Mouse (Mus musculus) embryonic facial prominence, embryonic 15.5 days (tissue): ENCODE measurements at regions not wholly inside any gene's neighbourhood (a gene's known extent, or its start where the extent isn't known, plus 50 kb on each side); places are given as distances from the start of the nearest gene placed in this dataset.
A peak's percentile ranks its signal among the peaks of the same experiment; 100 is the strongest.

ENCODE experiments used
- ATAC-seq: fragments of 200-750 bp; cut with Nextera tagmentation; 2 replicates; pipeline ENCODE4 v1.8.0; 2017; ENCODE audit warnings: low read depth, moderate TSS enrichment; ENCODE audit not compliant: insufficient number of reproducible peaks, low FRiP score, low TSS enrichment
- H3K27ac ChIP-seq: fragments of 300-500 bp; sonication (generic); replicated peaks from 2 replicates; pipeline ENCODE4 v1.5.1; 2015; ENCODE audit warnings: mild to moderate bottlenecking, inconsistent platforms
- H3K27me3 ChIP-seq: fragments of 300-500 bp; sonication (generic); 2 replicates; pipeline ENCODE4 v1.6.1; 2015; ENCODE audit warnings: inconsistent platforms
- H3K36me3 ChIP-seq: fragments of 300-500 bp; sonication (generic); 2 replicates; pipeline ENCODE4 v1.6.1; 2015; ENCODE audit warnings: mild to moderate bottlenecking, inconsistent platforms
- H3K4me1 ChIP-seq: fragments of 300-500 bp; sonication (generic); 2 replicates; pipeline ENCODE4 v1.6.1; 2015; ENCODE audit warnings: inconsistent platforms
- H3K4me2 ChIP-seq: fragments of 300-500 bp; sonication (generic); replicated peaks from 2 replicates; pipeline ENCODE4 v1.6.1; 2015; ENCODE audit warnings: mild to moderate bottlenecking, inconsistent platforms
- H3K4me3 ChIP-seq: fragments of 300-500 bp; sonication (generic); replicated peaks from 2 replicates; pipeline ENCODE4 v1.5.1; 2015; ENCODE audit warnings: mild to moderate bottlenecking, inconsistent platforms
- H3K9ac ChIP-seq: fragments of 300-500 bp; sonication (generic); 2 replicates; pipeline ENCODE4 v1.6.1; 2015; ENCODE audit warnings: inconsistent platforms
- H3K9me3 ChIP-seq: fragments of 300-500 bp; sonication (generic); replicated peaks from 2 replicates; pipeline ENCODE4 v1.6.1; 2016; ENCODE audit warnings: inconsistent platforms
- WGBS: fragments of 180-500 bp; shearing (Covaris S2); methylation state at CpG from one replicate; pipeline ENCODE4 v1.1.7; 2015; 5-methylcytosine and 5-hydroxymethylcytosine counted together

DNA sequence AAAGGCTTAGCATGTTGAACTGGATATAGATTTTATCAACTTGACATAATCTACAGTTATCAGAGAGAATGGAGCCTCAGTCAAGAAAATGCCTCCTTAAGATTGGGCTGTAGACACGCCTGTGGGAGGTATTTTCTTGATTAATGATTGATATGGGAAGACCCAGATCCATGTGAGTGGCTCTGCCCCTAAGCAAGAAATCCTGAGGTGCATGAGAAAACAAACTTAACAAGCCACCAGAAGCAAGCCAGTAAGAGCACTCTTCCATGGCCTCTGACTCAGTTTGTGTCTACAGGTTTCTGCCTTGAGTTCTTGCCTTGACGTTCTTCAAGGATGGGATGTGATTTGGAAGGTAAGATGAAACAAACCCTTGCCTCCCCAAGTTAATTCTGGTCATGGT lies 91.2 kb downstream of the Zbtb18 start:
- H3K27ac ChIP-seq, result no peak overlapping the region
- H3K4me2 ChIP-seq, result no peak overlapping the region
- WGBS, result 70% methylated on average over 2 of the region's 2 CpGs
- no peak overlapping the region for H3K4me3 ChIP-seq
- ATAC-seq, result no peak
- no peak overlapping the region for H3K9ac ChIP-seq
- no peaks in the 10 kb centered on the region for H3K27me3 ChIP-seq
- no peaks in the 10 kb centered on the region for H3K4me1 ChIP-seq
- H3K36me3 ChIP-seq, result no peaks in the 10 kb centered on the region
- H3K9me3 ChIP-seq, result no peaks in the 10 kb centered on the region

DNA sequence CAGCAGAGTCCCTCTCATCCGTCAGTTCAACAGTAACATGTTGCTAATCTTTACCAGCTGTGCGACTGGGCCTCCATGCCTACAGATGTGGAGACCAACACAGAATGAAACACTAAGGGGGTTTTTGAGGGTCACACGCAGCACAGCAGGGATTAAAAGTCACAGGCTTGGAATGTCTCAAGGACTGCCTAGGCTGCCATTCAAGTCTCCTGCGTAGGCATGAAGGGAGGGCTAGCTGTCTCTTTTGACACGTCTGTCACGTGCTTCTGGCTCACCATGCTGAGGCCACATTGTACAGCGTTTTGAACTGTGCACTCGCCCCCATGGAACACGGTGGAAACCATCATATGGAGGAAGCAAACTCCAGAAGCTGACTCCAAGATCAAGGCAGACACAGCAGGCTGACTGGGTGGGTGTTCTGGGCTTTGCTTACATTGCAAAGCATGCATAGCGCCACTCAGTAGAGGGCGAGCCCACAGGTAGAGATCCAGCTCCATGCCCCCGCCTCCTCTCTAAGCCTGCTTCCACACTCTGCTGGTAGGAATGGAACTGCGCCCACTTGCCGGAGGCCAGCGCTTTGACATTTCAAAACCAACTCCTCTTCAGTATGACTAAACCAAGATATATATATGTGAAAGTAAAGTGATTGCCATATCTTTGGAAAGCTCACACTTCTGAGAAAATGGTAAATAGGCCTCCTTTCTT lies 103.0 kb downstream of the Zbtb18 start:
- WGBS, result 58% methylated on average over 15 of the region's 15 CpGs
- Histone ChIP-seq H3K9ac (no peak overlapping the region), H3K36me3 (no peaks in the 10 kb centered on the region), H3K27me3 (no peaks in the 10 kb centered on the region), H3K27ac (no peak overlapping the region), H3K4me3 (no peak overlapping the region), H3K4me1 (no peaks in the 10 kb centered on the region; the same call in 1 of the 2 replicates), H3K9me3 (no peaks in the 10 kb centered on the region), H3K4me2 (no peak overlapping the region)
- ATAC-seq, result peak; percentile 70; the same call in 1 of the 2 replicates

DNA sequence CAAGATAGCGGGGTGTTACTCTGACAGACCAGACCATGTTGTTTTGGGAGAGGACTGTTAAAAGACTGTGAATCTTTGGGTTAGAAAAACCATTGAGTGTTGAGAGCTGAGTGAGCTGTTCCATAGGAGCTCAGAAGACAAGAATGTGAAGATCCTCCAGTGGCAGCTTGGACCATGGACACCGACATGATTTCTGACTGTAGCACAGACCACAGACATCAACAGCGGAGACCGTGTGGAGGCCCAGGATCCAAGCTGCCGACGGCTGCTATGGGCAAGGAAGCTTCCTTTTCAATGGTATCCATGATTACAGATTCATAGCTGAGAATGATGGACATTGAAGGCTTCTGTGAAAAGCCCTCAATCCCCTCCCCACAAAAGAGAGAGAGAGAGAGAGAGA lies 105.6 kb downstream of the Zbtb18 start:
- Histone ChIP-seq H3K4me3 (no peak overlapping the region), H3K27ac (no peak overlapping the region), H3K9ac (no peak overlapping the region), H3K9me3 (no peaks in the 10 kb centered on the region), H3K27me3 (no peaks in the 10 kb centered on the region), H3K4me1 (no peaks in the 10 kb centered on the region; the same call in 1 of the 2 replicates), H3K4me2 (no peak overlapping the region), H3K36me3 (no peaks in the 10 kb centered on the region)
- WGBS, result 90% methylated on average over 6 of the region's 6 CpGs
- ATAC-seq, result no peak

DNA sequence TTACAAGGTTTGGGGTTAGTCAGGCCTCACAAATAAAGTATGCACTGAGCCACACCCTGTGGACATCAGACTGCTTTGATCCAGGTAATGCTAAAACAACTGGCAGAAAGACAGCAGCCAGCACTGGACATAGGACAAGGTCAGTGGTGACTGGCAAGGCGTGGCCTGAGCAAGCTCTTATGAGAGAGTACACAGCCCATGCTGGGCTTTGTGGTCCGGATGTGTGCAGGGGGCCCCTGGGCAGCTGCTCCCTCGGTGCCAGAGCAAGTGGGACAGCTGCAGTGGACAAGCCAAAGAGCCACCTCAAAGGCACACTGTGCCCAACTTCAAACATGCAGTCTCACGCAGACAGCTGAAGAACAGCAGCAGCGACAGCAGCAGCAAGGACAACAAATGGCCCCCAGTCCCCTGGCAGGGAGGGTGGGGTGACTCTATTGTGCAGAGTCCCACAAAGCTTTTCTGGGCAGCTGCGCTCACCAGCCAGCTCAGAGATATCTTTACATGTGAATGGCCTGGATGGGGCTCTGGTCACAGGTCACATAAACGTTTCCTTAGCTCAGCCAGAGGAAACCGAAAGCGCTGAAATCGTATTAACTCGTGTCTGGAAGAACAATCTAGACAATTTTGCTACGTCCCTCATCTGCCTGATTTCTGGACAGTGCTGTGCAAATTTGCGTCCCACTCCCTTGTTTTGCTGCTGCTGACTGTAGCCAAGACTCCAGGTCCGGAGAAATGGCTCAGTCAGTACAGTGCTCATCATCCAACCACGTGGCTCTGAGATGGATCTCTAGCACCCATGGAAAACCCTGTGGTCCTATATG lies 113.5 kb downstream of the Zbtb18 start:
- ATAC-seq, result peak; percentile 81
- H3K9ac ChIP-seq, result no peak overlapping the region
- H3K36me3 ChIP-seq, result no peaks in the 10 kb centered on the region
- 42% methylated on average over 15 of the region's 15 CpGs for WGBS
- no peaks in the 10 kb centered on the region for H3K27me3 ChIP-seq
- H3K4me2 ChIP-seq, result 0 out of 2 replicates have a peak overlapping the region, but pooled peaks have one; percentile 1
- H3K9me3 ChIP-seq, result no peaks in the 10 kb centered on the region
- 0 out of 2 replicates have a peak, but pooled peaks cover 4% of the 10 kb centered on the region for H3K4me1 ChIP-seq
- no peak overlapping the region for H3K4me3 ChIP-seq
- H3K27ac ChIP-seq, result no peak overlapping the region

DNA sequence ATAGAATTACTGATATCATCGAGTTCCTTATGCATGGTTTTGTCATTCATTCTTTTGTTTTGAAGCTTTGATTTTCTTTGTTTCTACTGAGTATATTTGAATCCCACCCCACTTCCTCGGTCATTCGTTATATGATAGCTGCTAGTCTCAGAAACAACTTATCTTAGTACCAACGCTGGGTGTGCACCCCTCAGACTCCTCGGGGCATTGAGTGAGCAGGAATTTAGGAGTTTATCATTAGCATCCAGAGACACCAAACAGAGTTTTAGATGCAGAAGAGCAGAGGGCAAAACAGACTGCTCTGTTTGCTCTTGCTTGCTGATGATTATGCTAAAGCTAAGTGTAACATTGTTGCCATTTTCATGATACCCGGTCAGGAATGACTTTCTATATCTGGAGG lies 115.3 kb downstream of the Zbtb18 start:
- no peak for ATAC-seq
- WGBS, result 68% methylated on average over 6 of the region's 6 CpGs
- Histone ChIP-seq H3K36me3 (no peaks in the 10 kb centered on the region), H3K27ac (no peak overlapping the region), H3K9me3 (no peaks in the 10 kb centered on the region), H3K4me2 (no peak overlapping the region), H3K9ac (no peak overlapping the region), H3K27me3 (no peaks in the 10 kb centered on the region), H3K4me3 (no peak overlapping the region), H3K4me1 (0 out of 2 replicates have a peak, but pooled peaks cover 4% of the 10 kb centered on the region)

DNA sequence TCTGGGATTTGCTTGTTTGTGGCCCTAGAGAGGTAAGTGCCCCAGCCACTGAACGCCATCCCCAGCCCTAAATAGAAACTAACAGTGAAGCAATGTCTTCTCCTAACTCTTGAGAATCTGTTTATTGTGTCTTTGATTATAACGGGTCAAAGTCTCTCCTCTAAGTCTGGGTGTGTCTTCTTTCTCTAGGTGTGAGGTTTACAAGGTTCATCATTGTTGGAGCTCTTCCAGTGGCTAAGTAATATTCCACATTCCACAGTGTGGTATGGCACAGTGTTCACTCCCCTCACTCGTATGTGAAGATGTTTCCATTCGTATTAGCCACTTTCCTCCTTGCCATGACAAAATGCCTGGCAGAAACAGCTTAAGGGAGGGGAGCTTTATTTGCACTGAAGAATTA lies 115.7 kb downstream of the Zbtb18 start:
- no peak for ATAC-seq
- 61% methylated on average over 4 of the region's 4 CpGs for WGBS

DNA sequence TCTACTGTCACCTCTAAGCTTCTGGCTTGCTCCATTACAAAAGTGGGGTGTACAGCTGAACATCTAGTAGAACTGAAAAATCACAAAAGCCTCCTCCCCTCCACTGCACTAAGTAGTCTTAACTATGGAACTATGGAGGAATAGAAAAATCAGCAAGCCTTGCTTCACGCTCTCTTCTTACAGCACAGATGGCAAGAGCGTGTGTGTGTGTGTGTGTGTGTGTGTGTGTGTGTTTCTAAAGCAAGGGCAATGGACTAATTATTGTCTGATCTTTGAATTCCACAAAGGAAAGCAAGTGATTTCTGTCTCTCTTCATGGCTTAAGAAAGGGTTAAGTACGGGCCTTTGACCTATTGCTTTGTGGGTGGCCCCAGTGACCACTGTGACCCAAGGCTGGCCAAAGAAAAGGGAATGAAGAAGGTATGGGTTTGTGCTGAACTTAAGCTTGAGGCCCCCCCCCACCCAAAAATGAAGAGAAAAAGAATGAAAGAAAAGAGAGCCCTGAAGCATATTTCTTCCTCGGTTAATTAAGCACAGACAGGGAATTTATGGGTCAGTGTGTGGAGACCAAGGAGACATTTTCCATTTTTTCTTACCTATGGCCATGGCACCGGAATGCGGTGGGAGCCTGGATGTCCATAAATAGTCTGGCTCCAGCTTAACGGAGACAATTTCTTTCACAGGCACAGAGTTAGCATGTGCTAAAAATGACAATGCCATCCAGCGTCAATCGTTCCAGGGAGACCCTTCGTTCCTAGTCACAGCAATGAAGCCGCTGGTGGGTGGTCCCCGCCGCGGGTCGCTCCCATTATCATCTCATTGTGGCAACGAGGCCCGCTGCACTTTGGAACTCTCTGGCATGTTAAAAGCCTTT lies 119.8 kb downstream of the Zbtb18 start:
- 69% methylated on average over 17 of the region's 17 CpGs for WGBS
- Histone ChIP-seq H3K9ac (no peak overlapping the region), H3K4me1 (no peaks in the 10 kb centered on the region), H3K27ac (no peak overlapping the region), H3K9me3 (no peaks in the 10 kb centered on the region), H3K4me2 (no peak overlapping the region), H3K4me3 (no peak overlapping the region), H3K27me3 (no peaks in the 10 kb centered on the region), H3K36me3 (no peaks in the 10 kb centered on the region)
- ATAC-seq, result no peak

More for the DNA sequence above, 115.7 kb downstream of the Zbtb18 start:
- H3K27ac ChIP-seq, result no peak overlapping the region
- H3K9ac ChIP-seq, result no peak overlapping the region
- H3K4me3 ChIP-seq, result no peak overlapping the region
- no peaks in the 10 kb centered on the region for H3K27me3 ChIP-seq
- H3K9me3 ChIP-seq, result no peaks in the 10 kb centered on the region
- H3K4me1 ChIP-seq, result 0 out of 2 replicates have a peak, but pooled peaks cover 4% of the 10 kb centered on the region
- H3K36me3 ChIP-seq, result no peaks in the 10 kb centered on the region
- no peak overlapping the region for H3K4me2 ChIP-seq

DNA sequence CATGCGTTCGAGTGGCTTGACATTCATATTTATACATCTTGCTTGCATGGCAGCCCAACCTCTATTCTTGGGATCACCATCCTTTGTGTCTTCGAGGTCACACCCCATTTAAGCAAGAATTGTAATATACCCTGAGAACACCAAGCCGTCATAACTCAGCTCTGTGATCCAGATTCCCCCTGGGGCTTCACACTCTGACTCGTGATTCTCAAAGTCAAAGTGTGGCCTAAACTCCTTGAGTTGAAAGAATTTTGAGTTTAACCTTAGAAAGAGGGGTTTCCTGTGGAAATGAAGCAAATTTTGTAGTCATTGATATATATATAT lies 120.4 kb downstream of the Zbtb18 start:
- no peaks in the 10 kb centered on the region for H3K9me3 ChIP-seq
- no peaks in the 10 kb centered on the region for H3K36me3 ChIP-seq
- H3K4me3 ChIP-seq, result no peak overlapping the region
- 70% methylated on average over 5 of the region's 5 CpGs for WGBS
- no peaks in the 10 kb centered on the region for H3K27me3 ChIP-seq
- no peak for ATAC-seq
- no peak overlapping the region for H3K4me2 ChIP-seq
- no peak overlapping the region for H3K27ac ChIP-seq
- no peak overlapping the region for H3K9ac ChIP-seq
- H3K4me1 ChIP-seq, result no peaks in the 10 kb centered on the region

DNA sequence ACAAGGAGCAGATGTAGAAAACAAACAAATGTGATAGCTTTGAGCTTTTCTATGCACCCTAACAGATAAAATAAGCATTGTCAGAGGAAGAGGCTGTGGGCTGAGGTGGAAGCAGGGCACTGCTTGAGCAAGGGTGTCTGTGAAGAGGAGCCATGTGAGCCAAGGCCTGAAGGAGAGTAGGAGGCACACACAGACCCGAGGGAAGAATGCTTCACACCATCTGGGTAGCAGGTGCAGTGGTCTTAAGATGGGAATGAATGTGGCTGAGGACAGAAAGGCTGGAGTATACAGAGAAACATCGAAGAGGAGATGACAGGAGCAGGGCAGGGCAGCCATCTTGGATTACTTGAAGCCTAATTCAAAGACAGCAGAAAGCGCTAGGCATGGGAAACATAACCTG lies 123.5 kb downstream of the Zbtb18 start:
- no peak overlapping the region for H3K9ac ChIP-seq
- no peak overlapping the region for H3K4me2 ChIP-seq
- no peaks in the 10 kb centered on the region for H3K9me3 ChIP-seq
- H3K36me3 ChIP-seq, result no peaks in the 10 kb centered on the region
- ATAC-seq, result no peak
- H3K27me3 ChIP-seq, result no peaks in the 10 kb centered on the region
- no peaks in the 10 kb centered on the region for H3K4me1 ChIP-seq
- no peak overlapping the region for H3K4me3 ChIP-seq
- H3K27ac ChIP-seq, result no peak overlapping the region
- 69% methylated on average over 3 of the region's 3 CpGs for WGBS

DNA sequence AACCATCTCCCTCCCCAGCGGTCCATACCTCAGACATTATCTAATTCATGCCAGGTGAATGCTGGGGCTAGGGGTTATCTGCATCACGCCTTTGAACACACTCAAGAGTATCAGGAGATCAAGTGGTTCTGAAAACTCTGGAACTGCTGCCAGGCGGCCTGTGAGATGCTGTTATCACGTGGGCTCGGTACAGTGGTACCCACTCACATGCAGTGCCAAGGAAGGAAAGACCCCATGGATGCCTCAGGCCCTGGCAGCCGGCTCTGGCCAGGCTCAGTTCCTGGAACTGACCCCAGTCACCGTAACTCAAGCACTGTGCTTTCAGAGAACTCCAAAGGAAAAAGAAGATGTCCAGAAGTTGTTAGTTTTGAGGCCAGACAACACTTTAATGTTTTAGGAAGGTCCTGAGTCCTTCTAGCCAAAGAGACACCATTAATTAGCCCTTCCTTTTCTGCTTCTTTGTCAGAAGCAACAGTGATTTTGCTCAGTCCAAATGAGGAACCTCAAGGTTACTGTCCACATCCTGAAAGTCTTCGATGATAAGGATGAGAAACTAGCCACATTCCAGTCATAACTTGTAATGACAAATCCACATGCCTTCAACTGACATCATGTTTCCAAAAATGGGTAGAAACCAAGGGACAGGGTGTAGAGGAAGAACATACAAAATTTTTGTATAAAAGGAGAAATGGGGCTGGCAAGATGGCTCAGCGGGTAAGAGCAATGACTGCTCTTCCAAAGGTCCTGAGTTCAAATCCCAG lies 126.1 kb downstream of the Zbtb18 start:
- H3K36me3 ChIP-seq, result no peaks in the 10 kb centered on the region
- H3K4me2 ChIP-seq, result no peak overlapping the region
- H3K4me3 ChIP-seq, result no peak overlapping the region
- 80% methylated on average over 9 of the region's 9 CpGs for WGBS
- H3K9me3 ChIP-seq, result no peaks in the 10 kb centered on the region
- ATAC-seq, result no peak
- H3K4me1 ChIP-seq, result no peaks in the 10 kb centered on the region
- no peaks in the 10 kb centered on the region for H3K27me3 ChIP-seq
- no peak overlapping the region for H3K9ac ChIP-seq
- H3K27ac ChIP-seq, result no peak overlapping the region
